Mouse (Mus musculus): Measurements from ENCODE around the gene Plcd3.

The Plcd3 gene

DNA sequence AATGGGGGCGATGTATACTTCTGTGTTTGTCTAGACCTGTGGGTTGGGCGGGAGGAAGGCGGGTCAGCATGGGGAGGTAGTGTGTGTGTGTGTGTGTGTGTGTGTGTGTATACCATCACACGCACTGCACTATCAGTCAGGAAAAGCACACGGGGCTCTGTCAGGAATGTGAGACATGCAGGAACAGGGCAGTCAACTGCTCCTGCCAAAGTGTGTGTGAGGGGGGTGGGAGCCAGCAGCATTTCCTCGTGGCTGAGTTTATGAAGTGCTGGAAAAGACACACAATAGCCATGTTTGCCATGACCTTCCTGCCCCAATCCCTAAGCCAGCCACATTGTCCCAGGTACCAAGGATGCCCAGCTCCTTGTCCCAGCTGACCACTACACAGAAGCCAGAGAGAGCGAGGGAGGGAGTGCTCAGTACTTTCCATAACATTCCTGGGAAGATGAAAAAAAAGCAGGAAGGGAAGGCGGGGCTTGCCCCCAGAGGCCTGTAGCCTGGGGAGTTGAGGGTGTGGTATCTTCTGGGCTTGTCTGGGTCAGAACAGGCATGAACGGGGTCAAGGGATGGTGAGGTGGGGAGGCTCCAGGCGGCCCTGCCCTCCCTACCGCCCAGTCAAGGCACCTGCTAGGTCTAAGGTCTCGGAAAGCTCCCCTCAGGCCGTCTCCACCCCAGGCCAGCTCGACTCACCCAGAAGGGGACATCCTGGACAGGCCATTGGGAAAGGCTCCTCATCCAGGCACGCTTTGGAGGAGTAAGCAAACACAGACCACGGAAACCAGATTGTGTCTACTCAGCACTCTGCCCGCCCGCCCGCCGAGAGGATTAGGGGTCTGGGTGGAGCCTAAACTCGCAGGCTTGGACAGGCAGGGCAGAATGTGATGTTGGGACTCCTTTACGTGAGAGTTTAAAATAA, 4.2 kb downstream of the Plcd3 start:
- DNase-seq: no peak

DNA sequence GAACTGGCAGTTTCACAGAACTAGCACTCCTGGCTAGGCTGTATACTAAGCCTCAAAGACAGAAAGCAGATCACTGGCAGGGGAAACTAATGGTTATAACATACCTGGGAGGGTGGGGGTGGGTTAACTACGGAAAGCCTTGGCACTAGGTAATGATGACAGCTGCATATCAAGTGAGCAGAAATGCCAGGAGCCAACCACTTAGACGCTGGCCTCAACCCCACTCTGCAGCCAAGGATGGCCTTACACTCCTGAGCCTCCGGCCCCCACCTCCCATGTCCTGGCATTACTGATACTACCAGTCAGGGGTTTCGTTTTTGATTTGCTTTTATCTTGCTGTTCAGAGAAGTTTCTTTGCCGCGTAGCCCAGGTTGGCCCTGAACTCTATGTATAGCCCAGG, 5.7 kb downstream of the Plcd3 start:
- no peak for DNase-seq

DNA sequence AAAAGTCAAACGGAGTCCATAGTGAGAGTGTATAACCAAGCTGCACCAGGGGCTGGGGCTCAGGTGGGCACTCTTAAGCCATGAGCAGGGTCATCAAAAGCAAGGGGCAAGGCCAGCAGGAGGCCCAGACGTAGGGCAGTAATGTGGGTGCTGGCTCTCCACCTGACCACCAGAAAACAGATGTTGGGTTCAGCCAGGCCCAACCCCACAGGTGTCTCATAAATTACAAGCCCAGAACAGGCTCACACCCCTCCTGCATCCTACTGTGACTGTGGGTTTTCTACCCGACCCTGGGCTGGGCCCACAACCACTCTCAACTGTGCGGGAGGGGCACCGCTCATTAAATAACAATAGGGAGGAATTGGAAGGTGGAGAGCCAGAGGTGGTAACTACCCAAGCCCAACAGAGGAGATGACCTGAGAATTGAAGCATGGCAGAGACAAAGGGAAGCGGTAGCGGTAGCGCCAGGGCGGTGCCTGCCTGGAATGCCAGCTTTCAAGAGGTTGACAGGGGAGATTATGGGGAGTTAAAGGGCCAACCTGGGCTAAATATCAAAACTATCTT, 6.3 kb downstream of the Plcd3 start:
- no peak for DNase-seq

DNA sequence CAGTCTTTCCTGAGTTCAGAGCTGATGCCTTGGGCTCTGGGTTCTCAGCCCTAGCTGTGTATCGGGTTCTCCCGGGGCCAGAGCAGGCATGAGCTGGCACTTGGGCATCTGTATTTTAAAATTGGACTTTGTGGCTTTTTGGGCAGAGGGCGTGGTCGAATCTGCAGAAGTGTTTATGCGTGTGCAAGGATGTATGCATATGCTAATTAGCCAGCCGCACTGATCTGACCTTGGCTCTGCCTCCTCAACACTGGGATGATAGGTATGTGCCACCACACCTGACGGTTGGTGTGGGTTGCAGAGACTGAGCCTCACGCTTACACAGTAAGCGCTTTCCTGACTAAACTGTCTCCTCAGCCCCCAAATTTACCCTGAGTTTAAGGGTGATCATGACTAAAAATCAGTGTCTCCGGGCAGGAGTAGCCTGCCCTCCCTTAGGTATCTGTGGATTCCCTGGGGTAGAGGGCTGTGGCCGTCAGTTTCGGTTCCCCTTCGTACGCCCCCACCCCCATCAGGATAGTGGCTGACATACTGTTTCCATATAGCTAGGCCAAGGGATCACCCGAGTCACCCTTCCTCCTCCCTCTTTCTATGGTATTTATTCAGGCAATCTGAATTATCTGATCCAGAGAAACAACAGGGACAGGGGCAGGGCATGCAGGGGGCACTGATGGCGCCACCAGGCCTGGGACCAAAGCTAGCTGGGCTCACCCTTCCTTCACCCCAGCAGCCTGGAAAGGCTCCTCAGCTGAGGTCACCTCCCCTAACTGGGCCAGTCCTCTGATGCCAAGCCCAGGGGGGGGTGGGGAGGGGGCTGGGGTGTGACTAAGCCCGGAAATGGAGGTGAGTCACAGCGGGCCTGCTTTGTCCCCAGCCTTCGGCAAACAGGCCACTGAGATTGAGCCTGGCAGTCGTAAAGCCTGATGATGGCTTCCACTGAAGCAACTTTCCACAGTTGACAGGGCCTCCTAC, 7.3 kb downstream of the Plcd3 start:
- DNase-seq: no peak

DNA sequence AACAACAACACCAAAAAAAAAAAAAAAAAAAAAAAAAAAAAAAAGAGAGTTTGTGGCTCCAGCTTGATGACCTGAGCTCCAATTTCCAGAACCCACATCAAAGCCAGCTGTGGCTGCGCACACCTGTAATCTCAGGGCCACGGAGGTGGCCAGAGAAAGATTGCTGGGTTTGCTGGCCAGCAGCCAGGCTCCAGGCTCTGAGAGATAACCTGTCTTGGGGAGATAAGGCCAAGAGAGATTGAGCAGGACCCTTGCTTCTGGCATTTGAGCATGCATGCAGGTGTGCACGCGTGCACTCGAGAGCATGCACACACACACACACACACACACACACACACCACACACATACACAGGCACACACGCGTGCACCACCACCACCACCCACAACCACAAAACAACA, 8.2 kb downstream of the Plcd3 start:
- DNase-seq: no peak

DNA sequence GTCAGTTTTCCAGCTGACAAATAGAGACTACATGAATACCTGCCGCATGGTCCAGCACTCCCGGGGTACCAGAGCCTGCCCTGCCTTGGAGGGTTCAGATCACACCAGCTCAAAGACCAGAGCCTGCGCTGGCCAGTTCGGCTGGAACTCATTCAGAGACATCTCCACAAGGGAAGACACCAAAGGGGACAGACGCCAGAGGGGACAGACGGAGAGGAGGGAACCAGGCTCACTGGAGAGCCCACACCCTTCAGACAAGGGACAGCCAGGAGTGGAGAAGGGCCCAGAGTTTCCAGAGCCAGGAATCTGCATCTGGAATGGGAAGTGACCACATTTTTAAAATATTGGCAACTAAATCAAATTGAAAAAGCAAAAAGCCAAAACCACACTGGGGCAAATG, 19.8 kb downstream of the Plcd3 start:
- DNase-seq: no peak

DNA sequence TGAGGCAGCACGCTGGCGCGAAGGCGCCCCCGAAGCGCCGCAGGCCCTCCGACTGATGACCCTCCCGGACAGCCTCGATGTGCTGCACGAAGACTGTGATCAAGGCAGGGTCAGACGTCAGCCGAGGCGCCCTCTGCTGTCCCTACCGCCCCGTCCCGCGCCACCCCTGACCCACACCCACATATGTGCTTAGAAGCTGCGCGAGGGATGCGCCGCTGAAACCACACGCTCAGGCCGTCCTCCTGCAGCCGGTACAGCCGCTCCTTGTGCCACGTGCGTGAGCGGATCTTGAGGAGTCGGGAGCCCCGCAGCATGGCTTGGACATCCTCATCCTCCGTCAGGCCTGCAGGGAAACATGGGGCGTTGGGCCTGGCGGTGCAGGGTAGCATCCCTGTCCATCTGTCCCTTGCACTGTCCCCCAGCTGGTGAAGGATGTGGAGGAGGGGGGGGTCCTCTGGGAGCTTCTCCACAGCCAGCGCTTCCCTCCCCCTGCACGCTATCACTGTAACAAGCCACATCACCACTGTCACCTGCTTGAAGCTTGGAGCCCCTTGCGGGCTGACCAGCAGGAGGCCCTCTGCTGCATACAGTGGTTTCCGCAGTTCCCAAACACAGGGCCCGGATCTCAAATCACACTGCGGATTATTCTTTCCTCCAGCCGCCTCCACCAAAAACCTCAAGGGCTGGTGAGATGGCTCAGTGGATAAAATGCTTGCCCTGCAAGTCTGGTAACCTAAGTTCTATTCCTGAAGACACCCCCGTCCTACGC, 21.0 kb downstream of the Plcd3 start:
- peak; percentile 53 for DNase-seq

DNA sequence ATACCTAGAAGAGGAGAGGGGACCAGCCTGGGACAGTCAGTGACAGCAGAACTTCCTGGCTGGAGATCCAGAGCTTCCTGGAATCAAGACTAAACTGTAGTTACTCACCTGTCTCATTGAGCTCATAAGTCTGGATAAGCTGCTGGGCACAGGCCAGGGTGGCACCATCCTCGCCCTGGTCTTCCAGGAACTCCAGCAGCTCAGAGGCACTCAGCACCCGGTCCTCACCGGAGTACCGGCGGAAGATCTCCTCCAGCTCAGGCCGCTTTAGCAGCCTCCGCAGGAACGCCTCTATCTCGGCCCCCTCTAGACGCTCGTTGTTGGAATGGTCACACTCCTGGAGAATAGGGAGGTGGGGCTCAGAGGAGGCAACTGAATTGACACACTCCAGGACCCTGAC, 23.3 kb downstream of the Plcd3 start:
- no peak for DNase-seq

DNA sequence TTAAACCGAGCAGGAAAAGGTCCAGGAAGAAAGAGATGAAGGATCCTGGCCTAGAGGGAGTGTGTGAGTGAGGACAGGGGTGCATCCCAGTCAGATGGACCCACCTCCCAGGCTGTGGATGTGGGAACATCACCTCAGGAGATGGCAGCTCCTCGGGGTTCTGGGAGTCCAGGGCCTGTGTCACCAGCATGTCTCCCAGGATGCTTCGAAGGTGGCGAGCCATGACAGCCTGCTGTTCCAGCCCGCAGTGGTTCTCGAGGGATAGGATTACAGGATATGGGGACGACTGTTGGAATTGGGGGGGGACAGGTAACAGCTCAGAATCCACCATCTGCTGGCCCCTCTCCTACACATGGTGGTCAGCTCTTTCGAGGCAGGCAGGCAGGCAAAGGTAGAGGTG, 24.9 kb downstream of the Plcd3 start:
- no peak for DNase-seq

DNA sequence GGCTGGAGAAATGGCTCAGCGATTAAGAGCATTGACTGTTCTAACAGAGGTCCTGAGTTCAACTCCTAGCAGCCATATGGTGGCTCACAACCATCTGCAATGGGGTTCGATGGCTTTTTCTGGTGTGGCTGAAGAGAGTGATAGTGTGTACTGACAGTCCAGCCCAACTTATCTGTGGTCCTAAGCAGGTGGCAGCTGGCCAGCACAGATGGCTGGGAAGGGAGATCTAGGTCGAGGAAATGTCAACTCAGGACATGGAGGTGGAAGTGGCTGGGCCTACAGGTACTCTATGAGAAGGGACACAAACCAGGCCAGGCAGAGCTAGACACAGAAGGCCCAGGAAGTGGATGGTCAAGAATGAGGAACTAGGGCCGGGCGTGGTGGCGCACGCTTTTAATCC, 25.4 kb downstream of the Plcd3 start:
- no peak for DNase-seq

DNA sequence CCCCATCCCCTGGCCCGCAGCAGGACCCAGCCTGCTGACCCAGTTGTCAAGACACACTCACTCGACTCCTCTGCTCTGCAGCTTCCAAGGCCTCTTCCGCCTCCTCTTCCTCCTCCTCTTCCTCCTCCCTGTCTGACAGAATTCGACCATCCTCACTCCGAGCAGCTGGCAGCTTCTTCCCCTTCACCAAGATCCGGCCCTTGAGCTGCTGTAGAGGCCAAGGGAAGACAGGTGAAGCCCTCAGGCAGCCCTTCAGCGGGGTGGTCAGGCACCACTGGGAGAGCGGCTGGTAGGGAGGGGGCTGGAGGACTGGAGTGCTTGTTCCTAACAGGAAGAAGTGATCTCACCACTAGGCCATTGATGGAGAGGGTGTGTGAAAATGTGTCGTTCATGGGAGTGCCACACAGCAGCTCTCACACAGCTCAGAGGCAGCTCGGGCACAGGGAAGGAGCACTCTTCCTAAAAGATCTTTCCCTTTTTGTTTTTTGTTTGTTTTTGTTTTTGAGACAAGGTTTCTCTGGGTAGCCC, 26.6 kb downstream of the Plcd3 start:
- no peak for DNase-seq

DNA sequence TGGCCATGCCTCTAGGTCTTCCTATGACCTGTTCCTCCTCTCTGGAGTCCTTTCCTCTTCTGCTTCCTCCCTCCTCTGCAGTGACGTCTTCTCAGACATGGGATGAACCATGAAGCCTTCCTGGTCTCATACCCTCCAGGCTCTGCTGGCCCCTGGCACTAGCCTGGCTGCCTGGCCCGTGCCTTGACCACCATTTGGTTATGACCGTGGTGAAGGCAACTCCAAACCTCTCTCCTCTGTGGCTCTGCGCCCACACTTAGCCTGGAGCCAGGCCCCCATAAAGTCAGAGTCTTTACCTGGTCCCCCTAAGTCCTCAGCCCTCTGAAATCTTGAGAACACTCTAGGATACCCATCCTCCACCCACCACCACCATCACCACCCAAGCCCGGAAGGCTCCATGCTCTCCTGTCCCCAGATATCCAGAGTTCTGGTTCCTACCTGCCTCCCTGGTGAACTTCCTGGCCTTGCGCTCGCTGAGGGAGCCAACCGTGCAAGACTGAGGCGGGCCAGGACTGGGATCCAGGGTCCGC, 27.3 kb downstream of the Plcd3 start:
- DNase-seq: no peak

DNA sequence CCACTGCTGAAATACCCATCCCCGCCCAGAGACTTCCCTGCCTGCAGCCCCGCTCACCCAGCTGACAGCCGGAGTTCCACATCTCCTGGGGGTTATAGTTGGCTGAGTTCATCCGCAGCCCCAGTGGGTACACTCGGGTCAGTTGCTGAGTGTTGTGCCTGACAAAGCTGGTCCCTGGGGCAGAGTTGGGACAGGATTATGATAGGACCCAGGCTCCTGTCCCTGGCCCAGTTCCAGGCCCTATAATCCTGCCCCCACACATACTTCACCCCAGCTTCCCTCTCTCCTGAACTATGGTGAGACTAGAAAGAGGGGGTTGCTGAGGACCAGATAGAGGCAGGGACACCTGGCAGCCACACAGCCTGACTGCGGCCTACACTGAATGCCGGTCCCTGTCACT, 27.8 kb downstream of the Plcd3 start:
- DNase-seq: no peak

DNA sequence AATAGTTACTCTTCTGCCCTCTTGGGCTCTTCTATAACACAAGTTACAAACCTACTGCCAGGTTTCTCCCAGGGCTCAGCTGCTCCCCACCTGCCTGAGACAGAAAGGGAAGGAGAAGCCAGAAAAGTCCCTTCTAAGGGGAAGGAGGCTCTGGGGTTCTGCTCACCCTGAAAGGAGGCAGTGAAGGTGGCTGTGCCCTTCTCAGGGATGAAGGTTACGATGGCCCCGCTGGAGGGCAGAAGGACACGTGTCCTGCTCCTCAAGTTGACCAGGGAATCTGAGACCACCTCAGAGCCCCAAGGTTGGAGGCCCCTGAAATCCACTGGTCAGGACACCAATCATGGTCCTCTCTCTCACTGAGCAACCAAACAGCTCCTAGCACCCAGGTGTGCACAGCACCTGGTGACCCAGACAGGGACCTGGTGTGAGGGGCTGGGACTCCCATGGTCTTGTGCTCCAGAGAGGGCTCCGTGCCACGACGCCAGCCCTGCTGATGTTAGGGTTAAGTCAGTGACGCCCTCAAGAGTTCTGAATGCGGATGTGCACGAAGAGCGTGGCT, 31.1 kb downstream of the Plcd3 start:
- DNase-seq: no peak

DNA sequence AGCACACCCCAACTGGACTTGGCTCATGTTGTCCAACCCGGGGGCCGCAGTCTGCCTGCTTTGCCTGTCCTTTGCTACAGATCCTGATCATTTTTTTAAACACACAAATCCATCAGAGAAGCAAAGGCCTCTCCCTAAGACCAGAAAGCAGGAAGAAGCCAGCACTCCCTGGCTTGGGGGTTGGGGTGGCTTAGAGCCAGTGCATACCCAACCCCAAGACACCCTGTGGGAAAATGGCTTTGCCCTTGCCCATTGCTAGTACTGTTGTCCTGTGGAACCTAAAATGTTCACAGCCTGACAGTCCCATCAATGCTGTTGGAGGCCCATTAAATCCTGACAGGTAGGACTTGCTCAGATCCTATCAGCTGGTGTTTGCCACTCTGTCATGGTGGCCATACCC, 31.7 kb downstream of the Plcd3 start:
- DNase-seq: no peak

DNA sequence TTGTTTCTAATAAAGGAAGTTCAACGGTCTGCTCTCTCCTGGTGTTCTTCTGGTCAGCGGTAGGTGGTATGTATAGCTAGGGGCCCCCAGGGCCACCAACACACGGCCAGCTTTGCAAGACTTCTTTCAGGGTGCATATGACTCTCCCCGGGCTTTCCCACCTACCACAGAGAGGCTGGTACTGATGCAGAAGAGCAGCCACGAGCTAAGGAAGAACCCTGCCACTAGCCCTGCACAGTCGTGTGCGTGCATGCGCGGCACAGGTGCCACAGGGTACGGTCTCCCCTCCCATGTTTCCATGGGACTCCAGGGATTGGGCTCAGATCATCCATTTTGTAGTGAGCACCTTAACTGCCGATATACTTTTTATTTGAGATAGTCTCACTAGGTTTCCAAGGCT, 32.6 kb downstream of the Plcd3 start:
- no peak for DNase-seq

DNA sequence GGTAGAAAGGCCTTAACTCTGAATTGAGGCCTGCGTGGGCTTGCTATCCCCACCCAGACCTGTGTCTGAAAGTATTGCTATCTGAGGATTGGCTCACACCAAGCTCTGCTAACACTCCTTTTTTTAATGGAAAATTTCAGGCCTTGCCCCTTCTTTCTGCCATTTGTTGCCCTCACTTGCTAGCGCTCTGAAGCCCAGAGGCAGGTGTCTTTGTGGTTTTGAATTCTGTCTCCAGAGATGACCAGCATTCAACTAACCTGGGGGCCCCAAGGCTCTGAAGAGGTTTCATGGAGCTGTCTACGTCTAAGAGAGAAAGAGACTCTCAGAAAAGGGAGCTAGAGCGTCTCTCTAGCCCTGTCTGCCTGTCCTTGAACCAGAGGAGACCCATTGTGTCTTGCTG, 33.2 kb downstream of the Plcd3 start:
- no peak for DNase-seq

DNA sequence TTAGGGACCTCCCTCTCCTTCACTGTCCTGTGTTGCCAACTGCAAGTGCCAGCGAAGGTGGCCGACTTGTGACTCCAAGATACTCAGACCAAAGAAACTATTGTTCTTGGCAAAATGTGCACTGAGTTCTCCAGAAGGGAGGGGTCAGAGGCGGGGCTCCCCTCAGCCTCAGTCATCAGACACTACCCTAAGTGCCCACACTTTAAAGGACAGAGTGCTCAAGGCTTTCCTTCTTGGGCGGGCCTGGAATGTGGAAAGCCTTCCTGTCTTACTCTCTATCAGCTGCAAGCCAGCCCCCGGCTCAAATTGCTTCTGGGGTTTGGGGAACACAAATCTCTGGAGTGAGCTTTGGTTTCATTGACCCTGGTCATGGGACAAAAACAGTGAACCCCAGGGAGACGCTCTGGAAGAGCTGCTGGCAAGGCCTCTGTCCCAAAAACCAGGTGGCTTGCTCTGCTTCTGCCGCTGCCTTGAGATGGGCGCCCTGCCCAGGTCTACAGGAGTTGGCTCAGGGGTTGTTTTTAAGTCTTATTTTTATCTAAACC, 33.9 kb downstream of the Plcd3 start:
- no peak for DNase-seq

DNA sequence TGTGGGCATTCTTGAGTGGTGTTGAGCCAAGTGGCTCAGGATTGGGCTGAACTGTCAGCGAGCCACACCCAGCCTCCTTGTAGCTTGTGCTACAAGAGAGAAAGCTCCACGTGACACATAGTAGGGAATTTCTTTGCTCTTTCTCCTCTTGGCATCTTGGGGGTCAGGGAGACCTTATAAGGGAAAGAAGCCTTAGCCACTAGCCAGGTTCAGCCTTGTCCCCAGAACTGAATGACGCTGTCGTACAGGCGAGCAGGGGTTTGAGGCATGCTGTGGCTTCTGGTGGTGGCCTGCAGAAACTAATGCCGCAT, 34.5 kb downstream of the Plcd3 start:
- DNase-seq: no peak

DNA sequence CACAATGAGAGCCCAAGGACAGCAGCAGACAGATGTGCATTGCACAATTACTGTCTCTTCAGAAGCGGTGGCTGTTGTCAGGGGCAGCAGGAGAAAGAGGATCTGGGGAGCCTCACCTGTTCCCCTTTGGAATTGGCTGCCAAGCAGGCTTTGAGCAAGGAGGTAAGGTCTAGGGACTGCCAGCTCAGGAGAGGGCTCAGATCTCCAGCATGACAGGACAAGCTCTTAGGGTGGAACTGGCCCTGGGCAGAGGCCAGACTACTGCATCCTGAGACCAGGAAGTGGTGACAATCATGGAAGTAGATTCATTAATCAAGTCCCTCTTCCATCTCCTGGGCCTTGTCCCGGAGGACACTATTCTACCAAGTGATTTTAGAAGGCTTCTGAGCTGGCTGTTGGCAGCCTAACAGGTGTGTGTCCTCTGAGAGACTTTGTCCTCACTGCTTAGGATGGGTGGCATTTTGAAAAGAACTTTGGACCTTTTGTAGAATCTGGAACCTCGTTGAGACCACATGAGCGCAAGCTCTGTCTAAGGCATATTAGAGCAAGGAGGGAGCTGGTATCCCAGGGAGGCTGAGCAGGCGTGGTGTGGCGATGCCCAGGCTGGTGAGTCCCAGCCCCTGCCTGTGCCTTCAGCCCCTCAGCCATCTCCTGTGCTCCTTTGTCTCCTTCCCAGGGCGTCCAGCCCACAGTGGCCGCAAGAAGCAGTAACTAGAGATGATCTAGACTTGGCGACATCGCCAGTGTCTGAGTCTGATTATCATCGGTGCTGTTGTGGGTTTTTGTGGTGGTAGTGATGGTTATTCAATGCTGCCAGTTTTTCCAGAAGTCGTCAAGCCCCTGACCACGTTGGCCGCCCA, 35.0 kb downstream of the Plcd3 start:
- no peak for DNase-seq

Data from thymus, postnatal 4 days (tissue).